Mouse (Mus musculus) liver, adult 2 months (tissue): ENCODE results near the gene Rapgef2.

ENCODE experiments used
- CTCF ChIP-seq: fragments of 200-500 bp; IDR thresholded peaks from 2 replicates; pipeline ENCODE4 v1.5.1; 2011; ENCODE audit warnings: low read depth, low read length, control low read depth
- POLR2A ChIP-seq: fragments of 200-500 bp; IDR thresholded peaks from 2 replicates; pipeline ENCODE4 v1.6.1; 2011; ENCODE audit warnings: low read length, control low read depth; ENCODE audit not compliant: insufficient read depth; ENCODE audit errors: extremely low read depth

GRCm38 (mm10) chr3:79127797-79128196 lies 158.5 kb downstream of the Rapgef2 start:
- TF ChIP-seq CTCF, result no peak
- no peak for TF ChIP-seq POLR2A
